Mouse (Mus musculus) lung, embryonic 16.5 days (tissue): ENCODE data around the gene Cyp2b10. TPM values are rescaled to one million over a fixed set of nuclear protein-coding genes. Genes with fewer than 3 reads are reported as not detected.

Experiments
- polyA plus RNA-seq: library from polyadenylated mRNA; unstranded; fragments of >200 nt; fragmentation: Nextera tagmentation; extraction: Ambion mirVana; gene quantifications from 2 replicates; pipeline ENCODE4 v1.2.1, GENCODE M21; 2015

Cyp2b10 gene
- polyA plus RNA-seq, 1 experiment from 2014 or later = 0.60 TPM

Other genes with a start within 250 kb of the Cyp2b10 start
- 64.6 and 67.6 TPM in 2 replicates for gene Bckdha, start 238.6 kb upstream of the Cyp2b10 start, polyA plus RNA-seq
- 70.6 and 71.2 TPM in 2 replicates for gene Exosc5, start 238.5 kb upstream of the Cyp2b10 start, polyA plus RNA-seq
- 3.6 and 3.9 TPM in 2 replicates for gene Tmem91, start 222.5 kb upstream of the Cyp2b10 start, polyA plus RNA-seq
- gene B9d2, start 216.8 kb upstream of the Cyp2b10 start, polyA plus RNA-seq = 33.1 and 35.8 TPM in 2 replicates
- gene Tgfb1, start 210.6 kb upstream of the Cyp2b10 start, polyA plus RNA-seq = 3.1 and 3.4 TPM in 2 replicates
- gene Ccdc97, start 178.5 kb upstream of the Cyp2b10 start, polyA plus RNA-seq = 21.1 and 24.9 TPM in 2 replicates
- 47.9 and 55.8 TPM in 2 replicates for gene Hnrnpul1, start 142.9 kb upstream of the Cyp2b10 start, polyA plus RNA-seq
- gene Axl, start 108.9 kb upstream of the Cyp2b10 start, polyA plus RNA-seq = 53.6 and 55.1 TPM in 2 replicates
- 18.9 and 21.0 TPM in 2 replicates for gene Cyp2s1, start 80.7 kb upstream of the Cyp2b10 start, polyA plus RNA-seq
- not detected in 2 replicates for gene Cyp2b13, start 163.9 kb downstream of the Cyp2b10 start, polyA plus RNA-seq